Mouse (Mus musculus) left cerebral cortex, postnatal 25 days (tissue): Measurements from ENCODE around the gene Ctnnd2. TPM values are rescaled to one million over a fixed set of nuclear protein-coding genes. Genes with fewer than 3 reads are reported as not detected.

Experiments used
- DNase-seq, 2 experiments: peaks; one replicate each; pipeline ENCODE4 v3.0.0; 2022; ENCODE audit warnings: low spot score in 2 of 2, mixed read lengths in 1 of 2
- intact Hi-C: fragments of 180-260 bp; cut with DNase I; formaldehyde crosslinking; loops from one replicate; pipeline ENCODE4 v1.15.1; 2025
- total RNA-seq, 2 experiments: library from RNA; stranded (reverse); gene quantifications; 2 replicates each; pipeline ENCODE4 v1.2.3; 2021

Ctnnd2 gene
- total RNA-seq, 2 experiments from 2014 or later = 251 to 266 TPM

GRCm38 (mm10) chr15:30908027-30908426, 735.6 kb downstream of the Ctnnd2 start:
- intact Hi-C loops = no loop called here
- DNase-seq = no peak

- intact Hi-C loops = no loop called here
These were observed 741.0 kb downstream of the Ctnnd2 start for GRCm38 (mm10) chr15:30913360-30913759.

GRCm38 (mm10) chr15:30925838-30926237, 753.4 kb downstream of the Ctnnd2 start:
- no peak for DNase-seq
- intact Hi-C loops = loop anchor here (5.0 kb wide), 2 partner anchors 226 to 341 kb away; no protein-coding TSS in a partner anchor

More at GRCm38 (mm10) chr15:30913360-30913759, 741.0 kb downstream of the Ctnnd2 start:
- no peak for DNase-seq

DNA sequence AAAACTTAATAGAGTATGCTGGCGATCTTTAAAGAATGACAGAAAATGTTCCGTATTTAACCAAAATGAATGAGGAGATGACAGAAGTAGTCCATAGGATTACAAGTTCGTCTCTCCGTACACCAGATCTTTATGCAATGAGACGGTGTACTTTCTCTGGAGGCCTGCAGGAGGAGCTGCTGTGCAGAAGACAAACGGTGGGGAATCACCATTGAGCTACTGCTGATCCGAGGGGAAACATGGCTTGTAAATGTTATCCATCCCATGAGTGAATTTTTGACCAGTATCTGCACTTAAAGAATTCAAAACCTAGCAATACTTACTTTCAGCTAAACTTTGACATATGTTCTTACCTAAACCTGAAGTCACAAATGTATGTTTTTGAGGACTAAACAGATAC, 755.2 kb downstream of the Ctnnd2 start:
- DNase-seq = peak in 1 of 2 experiments; percentile 17
- intact Hi-C loops = loop anchor here (5.0 kb wide), 2 partner anchors 225 to 340 kb away; no protein-coding TSS in a partner anchor

DNA sequence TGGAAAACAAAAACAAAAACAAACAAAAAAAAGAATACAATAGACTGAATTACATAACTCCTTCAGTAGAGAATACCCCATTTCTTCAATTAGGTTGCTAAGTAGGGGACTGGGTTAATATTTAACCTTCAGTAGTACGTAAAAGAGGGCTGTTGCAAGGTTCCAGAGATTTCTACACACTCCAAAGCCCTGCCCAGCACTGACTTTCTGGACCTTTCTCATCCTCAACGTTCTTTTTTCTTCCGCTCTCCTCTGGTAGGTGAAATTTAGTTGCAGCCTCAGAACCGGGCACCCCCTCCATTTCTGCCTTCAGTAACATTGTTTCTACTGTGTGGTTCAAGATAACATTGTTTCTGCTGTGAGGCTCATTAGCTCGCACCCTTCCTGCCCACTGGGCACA, 759.5 kb downstream of the Ctnnd2 start:
- DNase-seq = no peak
- intact Hi-C loops = no loop called here

DNA sequence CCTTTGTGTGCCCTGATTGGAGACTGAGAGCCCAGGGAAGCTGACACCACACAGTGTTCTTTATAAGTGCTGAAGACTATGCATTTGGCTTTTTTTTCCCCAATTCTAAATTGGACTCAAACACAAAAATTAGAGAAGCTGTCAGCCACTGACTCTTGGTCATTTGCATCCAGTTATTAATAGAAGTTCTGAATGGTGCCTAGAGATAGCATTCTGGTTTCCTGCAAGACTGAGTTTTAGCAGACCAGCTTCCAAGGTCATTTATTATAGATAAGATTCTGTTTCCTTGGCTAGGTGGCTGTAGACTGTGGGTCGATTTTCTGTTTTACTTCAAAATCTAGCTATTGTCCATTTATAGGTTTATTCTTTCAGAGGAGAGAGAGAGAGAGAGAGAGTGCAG, 773.5 kb downstream of the Ctnnd2 start:
- no peak for DNase-seq
- intact Hi-C loops = no loop called here

DNA sequence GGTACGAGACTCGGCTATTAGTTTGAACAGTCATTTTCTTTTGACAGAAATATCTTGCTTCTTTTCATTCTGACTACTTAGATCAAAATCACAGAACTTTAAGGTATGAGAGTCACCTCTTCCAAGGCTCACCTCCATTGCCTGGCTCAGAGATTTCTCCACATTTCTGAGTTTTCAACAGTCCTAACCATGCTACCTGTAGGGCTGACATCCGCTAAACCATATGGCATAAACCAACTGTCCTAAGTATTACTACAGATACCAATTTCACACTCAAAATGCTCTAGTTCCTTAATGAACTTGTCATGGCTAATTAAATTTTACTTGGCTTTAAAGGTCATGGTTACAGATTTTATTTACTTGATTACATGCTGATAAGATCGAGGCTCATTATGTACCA, 786.1 kb downstream of the Ctnnd2 start:
- DNase-seq = no peak
- intact Hi-C loops = no loop called here

GRCm38 (mm10) chr15:30962421-30963160, 790.2 kb downstream of the Ctnnd2 start:
- intact Hi-C loops = no loop called here
- DNase-seq = no peak

DNA sequence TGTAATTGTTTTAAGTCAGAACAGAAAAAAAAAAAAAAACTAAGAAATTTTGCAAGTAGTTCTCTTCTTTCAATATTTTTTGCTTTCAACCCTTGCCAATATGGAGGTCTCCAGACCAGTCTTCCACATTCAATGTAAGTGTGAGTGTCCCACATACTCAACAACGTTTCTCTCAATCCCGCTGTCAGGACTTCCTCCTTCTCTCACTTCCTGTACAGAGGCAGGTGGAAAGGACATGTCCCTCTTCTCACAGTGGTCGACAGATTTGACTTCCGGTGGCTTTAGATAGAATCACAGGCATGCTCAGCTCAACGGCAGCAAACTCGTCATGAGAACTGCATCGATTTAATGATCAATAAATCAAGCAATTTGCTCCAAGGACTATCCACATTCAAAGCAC, 791.7 kb downstream of the Ctnnd2 start:
- DNase-seq = no peak
- intact Hi-C loops = no loop called here

- intact Hi-C loops = no loop called here
- no peak for DNase-seq
These were observed 792.7 kb downstream of the Ctnnd2 start for GRCm38 (mm10) chr15:30964865-30965679.

- intact Hi-C loops = no loop called here
- no peak for DNase-seq
These were observed 794.4 kb downstream of the Ctnnd2 start for GRCm38 (mm10) chr15:30966826-30967225.

DNA sequence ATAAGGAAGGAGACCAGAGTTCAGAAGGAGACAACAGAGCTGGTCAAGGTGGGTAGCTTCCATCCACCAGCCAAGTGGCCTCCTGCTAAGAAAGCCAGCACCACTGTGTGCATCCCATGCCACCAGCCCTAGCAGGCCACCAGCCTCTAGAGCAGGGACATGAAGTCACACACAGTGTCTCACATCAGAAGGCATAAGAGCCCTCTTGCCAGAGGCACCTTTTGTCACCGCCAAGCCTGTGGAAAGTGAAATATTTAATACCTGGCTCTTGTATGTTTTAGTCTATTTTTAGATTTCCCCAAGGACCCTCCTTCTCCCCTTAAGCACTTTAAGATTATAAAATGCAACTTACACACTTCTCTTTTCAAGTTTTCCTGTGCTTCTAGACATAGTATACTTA, 802.0 kb downstream of the Ctnnd2 start:
- DNase-seq = no peak
- intact Hi-C loops = no loop called here

- DNase-seq = peak; percentile 42 to 59
- intact Hi-C loops = no loop called here
These were observed 802.8 kb downstream of the Ctnnd2 start for GRCm38 (mm10) chr15:30974991-30975775.

GRCm38 (mm10) chr15:30977166-30977740, 804.9 kb downstream of the Ctnnd2 start:
- peak in 1 of 2 experiments; percentile 36 for DNase-seq
- intact Hi-C loops = no loop called here

- DNase-seq = no peak
These were observed 814.5 kb downstream of the Ctnnd2 start for GRCm38 (mm10) chr15:30986890-30987289.

DNA sequence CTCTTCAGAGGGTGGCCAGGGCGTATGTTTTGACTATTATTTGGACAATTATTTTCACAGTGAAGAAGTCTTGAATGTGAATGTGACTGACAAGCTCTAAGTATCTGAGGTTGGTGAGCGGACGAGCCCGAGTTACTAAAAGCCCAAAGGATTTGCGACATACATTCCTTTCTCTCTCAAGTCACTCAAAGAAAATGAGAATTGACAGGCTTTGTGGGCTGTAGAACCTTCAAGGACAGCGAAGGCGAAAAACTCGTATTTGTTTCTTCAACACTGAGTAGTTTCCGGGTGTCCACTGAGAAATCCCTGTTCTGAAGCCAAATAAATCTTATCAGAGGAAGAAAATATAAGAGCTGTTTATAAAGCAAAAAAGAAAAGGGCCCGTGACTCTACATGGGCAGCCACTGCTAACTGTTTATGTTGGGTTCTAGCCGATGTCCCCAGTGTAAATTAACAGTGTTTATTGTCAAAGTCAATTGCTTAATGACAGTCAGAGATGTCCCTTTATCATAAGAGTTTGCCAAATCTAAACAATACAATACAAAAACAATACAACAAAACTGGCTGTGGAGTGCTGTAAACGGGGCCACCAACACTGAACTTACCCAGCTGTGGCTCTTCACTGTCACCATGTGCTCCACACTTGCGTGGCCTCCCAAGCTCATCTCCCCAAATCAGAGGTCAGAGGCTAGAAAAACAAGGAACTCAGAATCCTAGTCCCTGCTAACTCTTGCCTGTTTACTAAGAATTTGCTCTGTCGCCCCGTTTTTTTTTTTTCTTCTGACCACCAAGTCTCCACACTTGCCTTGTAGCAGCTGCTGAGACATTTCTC, 818.2 kb downstream of the Ctnnd2 start:
- intact Hi-C loops = no loop called here
- DNase-seq = no peak

More at GRCm38 (mm10) chr15:30986890-30987289, 814.5 kb downstream of the Ctnnd2 start:
- intact Hi-C loops = no loop called here

DNA sequence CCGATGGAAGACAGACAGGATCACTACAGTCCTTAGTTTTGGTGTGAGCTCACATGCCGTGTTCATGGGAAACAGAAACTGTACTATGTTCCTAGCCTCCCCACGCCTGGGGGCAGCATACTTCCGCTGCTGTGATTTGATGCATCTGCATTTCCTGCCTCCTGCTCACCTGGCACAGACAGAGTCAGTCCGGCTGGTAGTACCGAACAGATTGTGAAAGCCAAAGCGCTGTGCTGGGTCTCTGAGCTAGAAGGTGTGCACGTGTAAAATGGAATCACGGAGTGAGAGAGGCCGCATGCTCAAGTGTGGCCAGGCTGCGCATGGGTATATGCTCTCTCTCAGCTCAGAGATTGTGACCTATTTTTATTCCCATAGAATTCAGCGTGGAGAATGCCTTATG, 820.0 kb downstream of the Ctnnd2 start:
- peak in 1 of 2 experiments; percentile 30 for DNase-seq
- intact Hi-C loops = no loop called here

- intact Hi-C loops = no loop called here
- DNase-seq = no peak
These were observed 820.5 kb downstream of the Ctnnd2 start for GRCm38 (mm10) chr15:30992901-30993300.

GRCm38 (mm10) chr15:30995346-30995745, 823.0 kb downstream of the Ctnnd2 start:
- DNase-seq = no peak
- intact Hi-C loops = no loop called here
